Mouse (Mus musculus): ENCODE data around the gene Gm20388. TPM values are rescaled to one million over a fixed set of nuclear protein-coding genes. Genes with fewer than 3 reads are reported as not detected.

Gene Gm20388
- polyA plus RNA-seq, 1 experiment from 2014 or later: 1.4 TPM

- no peak for ATAC-seq (ENCODE audit: low read depth)
- no peaks in the 10 kb centered on the region for H3K36me3 ChIP-seq (ENCODE audit: control insufficient read depth, insufficient read depth)
- peaks cover 10% of the 10 kb centered on the region for H3K4me1 ChIP-seq (ENCODE audit: control insufficient read depth, low read depth, low read length)
- H3K9me3 ChIP-seq (replicated peaks; ENCODE audit: control insufficient read depth, low read length): no peaks in the 10 kb centered on the region
- no peak overlapping the region for H3K27ac ChIP-seq (ENCODE audit: low read length)
- no peak overlapping the region for H3K4me3 ChIP-seq (ENCODE audit: low read depth, low read length)
- WGBS (ENCODE audit: insufficient replicate concordance): 77% methylated on average over 10 of the region's 10 CpGs
- H3K27me3 ChIP-seq (ENCODE audit: control insufficient read depth, insufficient read depth, low read depth, low read length): peaks cover 3% of the 10 kb centered on the region; the same call in 1 of the 2 replicates
- H3K9ac ChIP-seq (ENCODE audit: low read depth, low read length): no peak overlapping the region
- H3K4me2 ChIP-seq (ENCODE audit: low read depth, low read length): no peak overlapping the region
Observed at GRCm38 (mm10) chr8:123724752-123725151, 3814.1 kb downstream of the Gm20388 start.

- WGBS (ENCODE audit: insufficient replicate concordance): 59% methylated on average over 7 of the region's 7 CpGs
- Histone ChIP-seq H3K9me3 (replicated peaks; ENCODE audit: control insufficient read depth, low read length) (no peaks in the 10 kb centered on the region), H3K4me2 (ENCODE audit: low read depth, low read length) (no peak overlapping the region), H3K36me3 (ENCODE audit: control insufficient read depth, insufficient read depth) (no peaks in the 10 kb centered on the region), H3K27ac (ENCODE audit: low read length) (no peak overlapping the region), H3K27me3 (ENCODE audit: control insufficient read depth, insufficient read depth, low read depth, low read length) (peaks cover 3% of the 10 kb centered on the region; the same call in 1 of the 2 replicates), H3K4me1 (ENCODE audit: control insufficient read depth, low read depth, low read length) (peaks cover 9% of the 10 kb centered on the region), H3K4me3 (ENCODE audit: low read depth, low read length) (no peak overlapping the region), H3K9ac (ENCODE audit: low read depth, low read length) (no peak overlapping the region)
- no peak for ATAC-seq (ENCODE audit: low read depth)
Observed at GRCm38 (mm10) chr8:123725261-123725660, 3814.6 kb downstream of the Gm20388 start.

- Histone ChIP-seq H3K9me3 (replicated peaks; ENCODE audit: control insufficient read depth, low read length) (no peaks in the 10 kb centered on the region), H3K27me3 (ENCODE audit: control insufficient read depth, insufficient read depth, low read depth, low read length) (peaks cover 6% of the 10 kb centered on the region; the same call in 1 of the 2 replicates), H3K4me3 (ENCODE audit: low read depth, low read length) (no peak overlapping the region), H3K4me2 (ENCODE audit: low read depth, low read length) (no peak overlapping the region), H3K27ac (ENCODE audit: low read length) (no peak overlapping the region), H3K36me3 (ENCODE audit: control insufficient read depth, insufficient read depth) (no peaks in the 10 kb centered on the region), H3K9ac (ENCODE audit: low read depth, low read length) (no peak overlapping the region), H3K4me1 (ENCODE audit: control insufficient read depth, low read depth, low read length) (no peaks in the 10 kb centered on the region; the same call in 1 of the 2 replicates)
- no peak for ATAC-seq (ENCODE audit: low read depth)
- 61% methylated on average over 6 of the region's 6 CpGs for WGBS (ENCODE audit: insufficient replicate concordance)
Observed at GRCm38 (mm10) chr8:123726759-123727158, 3816.1 kb downstream of the Gm20388 start.

- H3K4me1 ChIP-seq (ENCODE audit: control insufficient read depth, low read depth, low read length): no peaks in the 10 kb centered on the region
- H3K36me3 ChIP-seq (ENCODE audit: control insufficient read depth, insufficient read depth): no peaks in the 10 kb centered on the region
- H3K4me3 ChIP-seq (ENCODE audit: low read depth, low read length): no peak overlapping the region
- H3K4me2 ChIP-seq (ENCODE audit: low read depth, low read length): no peak overlapping the region
- WGBS (ENCODE audit: insufficient replicate concordance): 40% methylated on average over 20 of the region's 20 CpGs
- no peak overlapping the region for H3K27ac ChIP-seq (ENCODE audit: low read length)
- H3K9me3 ChIP-seq (replicated peaks; ENCODE audit: control insufficient read depth, low read length): no peaks in the 10 kb centered on the region
- no peak for ATAC-seq (ENCODE audit: low read depth)
- no peak overlapping the region for H3K9ac ChIP-seq (ENCODE audit: low read depth, low read length)
- peaks cover 6% of the 10 kb centered on the region; the same call in 1 of the 2 replicates for H3K27me3 ChIP-seq (ENCODE audit: control insufficient read depth, insufficient read depth, low read depth, low read length)
Observed at GRCm38 (mm10) chr8:123729055-123729785, 3818.6 kb downstream of the Gm20388 start.

GRCm38 (mm10) chr8:123729786-123730411 is 3819.3 kb downstream of the Gm20388 start:
- WGBS (ENCODE audit: insufficient replicate concordance): 58% methylated on average over 13 of the region's 13 CpGs
- no peak overlapping the region for H3K9ac ChIP-seq (ENCODE audit: low read depth, low read length)
- no peaks in the 10 kb centered on the region for H3K9me3 ChIP-seq (replicated peaks; ENCODE audit: control insufficient read depth, low read length)
- no peak overlapping the region for H3K4me3 ChIP-seq (ENCODE audit: low read depth, low read length)
- H3K4me2 ChIP-seq (ENCODE audit: low read depth, low read length): no peak overlapping the region
- no peaks in the 10 kb centered on the region for H3K4me1 ChIP-seq (ENCODE audit: control insufficient read depth, low read depth, low read length)
- no peak overlapping the region for H3K27ac ChIP-seq (ENCODE audit: low read length)
- no peaks in the 10 kb centered on the region for H3K36me3 ChIP-seq (ENCODE audit: control insufficient read depth, insufficient read depth)
- H3K27me3 ChIP-seq (ENCODE audit: control insufficient read depth, insufficient read depth, low read depth, low read length): peaks cover 6% of the 10 kb centered on the region; the same call in 1 of the 2 replicates
- no peak for ATAC-seq (ENCODE audit: low read depth)

- no peaks in the 10 kb centered on the region for H3K9me3 ChIP-seq (replicated peaks; ENCODE audit: control insufficient read depth, low read length)
- 23% methylated on average over 4 of the region's 4 CpGs for WGBS (ENCODE audit: insufficient replicate concordance)
Observed at GRCm38 (mm10) chr8:123732332-123732731, 3821.7 kb downstream of the Gm20388 start.

GRCm38 (mm10) chr8:123734486-123734885 is 3823.8 kb downstream of the Gm20388 start:
- Histone ChIP-seq H3K4me1 (ENCODE audit: control insufficient read depth, low read depth, low read length) (no peaks in the 10 kb centered on the region; the same call in 1 of the 2 replicates), H3K9ac (ENCODE audit: low read depth, low read length) (no peak overlapping the region), H3K27ac (ENCODE audit: low read length) (no peak overlapping the region), H3K9me3 (replicated peaks; ENCODE audit: control insufficient read depth, low read length) (no peaks in the 10 kb centered on the region), H3K36me3 (ENCODE audit: control insufficient read depth, insufficient read depth) (no peaks in the 10 kb centered on the region), H3K4me2 (ENCODE audit: low read depth, low read length) (no peak overlapping the region), H3K27me3 (ENCODE audit: control insufficient read depth, insufficient read depth, low read depth, low read length) (peaks cover 3% of the 10 kb centered on the region; the same call in 1 of the 2 replicates), H3K4me3 (ENCODE audit: low read depth, low read length) (no peak overlapping the region)
- no peak for ATAC-seq (ENCODE audit: low read depth)
- WGBS (ENCODE audit: insufficient replicate concordance): 60% methylated on average over 8 of the region's 8 CpGs

More at GRCm38 (mm10) chr8:123732332-123732731, 3821.7 kb downstream of the Gm20388 start:
- no peak overlapping the region for H3K9ac ChIP-seq (ENCODE audit: low read depth, low read length)
- H3K27me3 ChIP-seq (ENCODE audit: control insufficient read depth, insufficient read depth, low read depth, low read length): peaks cover 6% of the 10 kb centered on the region; the same call in 1 of the 2 replicates
- no peak overlapping the region for H3K4me3 ChIP-seq (ENCODE audit: low read depth, low read length)
- H3K4me1 ChIP-seq (ENCODE audit: control insufficient read depth, low read depth, low read length): no peaks in the 10 kb centered on the region; the same call in 1 of the 2 replicates
- H3K4me2 ChIP-seq (ENCODE audit: low read depth, low read length): no peak overlapping the region
- H3K36me3 ChIP-seq (ENCODE audit: control insufficient read depth, insufficient read depth): no peaks in the 10 kb centered on the region
- ATAC-seq (ENCODE audit: low read depth): no peak
- H3K27ac ChIP-seq (ENCODE audit: low read length): no peak overlapping the region

- Histone ChIP-seq H3K9ac (ENCODE audit: low read depth, low read length) (no peak overlapping the region), H3K4me2 (ENCODE audit: low read depth, low read length) (no peak overlapping the region), H3K9me3 (replicated peaks; ENCODE audit: control insufficient read depth, low read length) (no peaks in the 10 kb centered on the region), H3K27me3 (ENCODE audit: control insufficient read depth, insufficient read depth, low read depth, low read length) (no peaks in the 10 kb centered on the region), H3K27ac (ENCODE audit: low read length) (no peak overlapping the region), H3K36me3 (ENCODE audit: control insufficient read depth, insufficient read depth) (no peaks in the 10 kb centered on the region), H3K4me3 (ENCODE audit: low read depth, low read length) (no peak overlapping the region), H3K4me1 (ENCODE audit: control insufficient read depth, low read depth, low read length) (no peaks in the 10 kb centered on the region; the same call in 1 of the 2 replicates)
- 60% methylated on average over 9 of the region's 9 CpGs for WGBS (ENCODE audit: insufficient replicate concordance)
- ATAC-seq (ENCODE audit: low read depth): peak; percentile 64
Observed at GRCm38 (mm10) chr8:123736974-123737373, 3826.3 kb downstream of the Gm20388 start.

GRCm38 (mm10) chr8:123740263-123740662 is 3829.6 kb downstream of the Gm20388 start:
- ATAC-seq (ENCODE audit: low read depth): no peak
- Histone ChIP-seq H3K27ac (ENCODE audit: low read length) (no peak overlapping the region), H3K4me1 (ENCODE audit: control insufficient read depth, low read depth, low read length) (no peaks in the 10 kb centered on the region; the same call in 1 of the 2 replicates), H3K36me3 (ENCODE audit: control insufficient read depth, insufficient read depth) (no peaks in the 10 kb centered on the region), H3K27me3 (ENCODE audit: control insufficient read depth, insufficient read depth, low read depth, low read length) (no peaks in the 10 kb centered on the region), H3K4me3 (ENCODE audit: low read depth, low read length) (no peak overlapping the region), H3K9ac (ENCODE audit: low read depth, low read length) (no peak overlapping the region), H3K9me3 (replicated peaks; ENCODE audit: control insufficient read depth, low read length) (no peaks in the 10 kb centered on the region), H3K4me2 (ENCODE audit: low read depth, low read length) (no peak overlapping the region)
- 45% methylated on average over 4 of the region's 4 CpGs for WGBS (ENCODE audit: insufficient replicate concordance)

Measured in liver, embryonic 16.5 days (tissue).